Mouse (Mus musculus): ENCODE measurements at regions not wholly inside any gene's neighbourhood (a gene's known extent, or its start where the extent isn't known, plus 50 kb on each side); places are given as distances from the start of the nearest gene placed in this dataset.

GRCm38 (mm10) chr12:57809961-57810360 is 246.0 kb downstream of the Ttc6 start:
- DNase-seq (ENCODE audit: low read depth, low spot score): no peak

- DNase-seq (ENCODE audit: low read depth, low spot score): no peak
These were observed 259.9 kb downstream of the Ttc6 start for GRCm38 (mm10) chr12:57823809-57824208.

- DNase-seq (ENCODE audit: low read depth, low spot score): peak; percentile 58
These were observed 261.8 kb downstream of the Ttc6 start for GRCm38 (mm10) chr12:57825754-57826153.

GRCm38 (mm10) chr12:57842813-57843212 is 278.9 kb downstream of the Ttc6 start:
- DNase-seq (ENCODE audit: low read depth, low spot score): no peak

GRCm38 (mm10) chr12:57871028-57871427 is 307.1 kb downstream of the Ttc6 start:
- no peak for DNase-seq (ENCODE audit: low read depth, low spot score)

GRCm38 (mm10) chr12:57890783-57891478 is 320.6 kb upstream of the Sstr1 start:
- DNase-seq (ENCODE audit: low read depth, low spot score): no peak

GRCm38 (mm10) chr12:57891556-57891955 is 320.0 kb upstream of the Sstr1 start:
- no peak for DNase-seq (ENCODE audit: low read depth, low spot score)

- no peak for DNase-seq (ENCODE audit: low read depth, low spot score)
These were observed 313.8 kb upstream of the Sstr1 start for GRCm38 (mm10) chr12:57897751-57898250.

GRCm38 (mm10) chr12:57904658-57905057 is 306.9 kb upstream of the Sstr1 start:
- no peak for DNase-seq (ENCODE audit: low read depth, low spot score)

GRCm38 (mm10) chr12:57918211-57918610 is 293.4 kb upstream of the Sstr1 start:
- no peak for DNase-seq (ENCODE audit: low read depth, low spot score)

- no peak for DNase-seq (ENCODE audit: low read depth, low spot score)
These were observed 289.5 kb upstream of the Sstr1 start for GRCm38 (mm10) chr12:57922031-57922430.

GRCm38 (mm10) chr12:57924422-57924821 is 287.1 kb upstream of the Sstr1 start:
- no peak for DNase-seq (ENCODE audit: low read depth, low spot score)

GRCm38 (mm10) chr12:57926886-57927285 is 284.7 kb upstream of the Sstr1 start:
- DNase-seq (ENCODE audit: low read depth, low spot score): no peak

GRCm38 (mm10) chr12:57928030-57928429 is 283.5 kb upstream of the Sstr1 start:
- no peak for DNase-seq (ENCODE audit: low read depth, low spot score)

GRCm38 (mm10) chr12:57931856-57932255 is 279.7 kb upstream of the Sstr1 start:
- DNase-seq (ENCODE audit: low read depth, low spot score): no peak

GRCm38 (mm10) chr12:57949886-57950285 is 261.7 kb upstream of the Sstr1 start:
- DNase-seq (ENCODE audit: low read depth, low spot score): no peak

GRCm38 (mm10) chr12:57958527-57958926 is 253.0 kb upstream of the Sstr1 start:
- no peak for DNase-seq (ENCODE audit: low read depth, low spot score)

GRCm38 (mm10) chr12:57960171-57960570 is 251.4 kb upstream of the Sstr1 start:
- peak; percentile 71 for DNase-seq (ENCODE audit: low read depth, low spot score)

GRCm38 (mm10) chr12:57969168-57969567 is 242.4 kb upstream of the Sstr1 start:
- no peak for DNase-seq (ENCODE audit: low read depth, low spot score)

- no peak for DNase-seq (ENCODE audit: low read depth, low spot score)
These were observed 241.4 kb upstream of the Sstr1 start for GRCm38 (mm10) chr12:57970163-57970562.

GRCm38 (mm10) chr12:57972484-57972883 is 239.1 kb upstream of the Sstr1 start:
- no peak for DNase-seq (ENCODE audit: low read depth, low spot score)

Measured in ES-CJ7 (cell line).